Mouse (Mus musculus): ENCODE measurements around the gene Washc1.
"Not testable (repeated sequence)": the region's sequence is repeated elsewhere in the genome, so short reads cannot be mapped to it uniquely, and the experiment has no call there.

Washc1 gene

GRCm38 (mm10) chr17:66111402-66111959 is at the start of gene Washc1:
Gene Washc1, plus strand, starts transcription at chr17:66111545.
- peak; percentile 71 to 81 for DNase-seq (ENCODE audit: low spot score in 2 of 2)

GRCm38 (mm10) chr17:66065115-66065514 is 46.2 kb upstream of the Washc1 start:
- DNase-seq (ENCODE audit: low spot score in 2 of 2) = no peak

GRCm38 (mm10) chr17:66069036-66069435 is 42.3 kb upstream of the Washc1 start:
- DNase-seq (ENCODE audit: low spot score in 2 of 2) = not testable (repeated sequence)

- DNase-seq (ENCODE audit: low spot score in 2 of 2) = no peak
Observed at GRCm38 (mm10) chr17:66073971-66074370, 37.4 kb upstream of the Washc1 start.

GRCm38 (mm10) chr17:66075827-66076173 is 35.5 kb upstream of the Washc1 start:
- DNase-seq (ENCODE audit: low spot score in 2 of 2) = no peak

- DNase-seq (ENCODE audit: low spot score in 2 of 2) = peak in 1 of 2 experiments; percentile 48
Observed at GRCm38 (mm10) chr17:66076174-66076927, 35.0 kb upstream of the Washc1 start.

- peak; percentile 89 to 91 for DNase-seq (ENCODE audit: low spot score in 2 of 2)
Observed at GRCm38 (mm10) chr17:66076934-66077333, 34.4 kb upstream of the Washc1 start, which contains the start of gene Ankrd12. Gene Ankrd12, minus strand, starts transcription at chr17:66077089.

GRCm38 (mm10) chr17:66077437-66077850 is 33.9 kb upstream of the Washc1 start:
- no peak for DNase-seq (ENCODE audit: low spot score in 2 of 2)

GRCm38 (mm10) chr17:66084486-66084885 is 26.9 kb upstream of the Washc1 start:
- DNase-seq (ENCODE audit: low spot score in 2 of 2) = no peak

- DNase-seq (ENCODE audit: low spot score in 2 of 2) = no peak
Observed at GRCm38 (mm10) chr17:66085038-66085437, 26.3 kb upstream of the Washc1 start.

GRCm38 (mm10) chr17:66090251-66090650 is 21.1 kb upstream of the Washc1 start:
- no peak for DNase-seq (ENCODE audit: low spot score in 2 of 2)

- DNase-seq (ENCODE audit: low spot score in 2 of 2) = no peak
Observed at GRCm38 (mm10) chr17:66091392-66091791, 20.0 kb upstream of the Washc1 start.

- no peak for DNase-seq (ENCODE audit: low spot score in 2 of 2)
Observed at GRCm38 (mm10) chr17:66092065-66092464, 19.3 kb upstream of the Washc1 start.

GRCm38 (mm10) chr17:66092664-66093063 is 18.7 kb upstream of the Washc1 start:
- no peak for DNase-seq (ENCODE audit: low spot score in 2 of 2)

GRCm38 (mm10) chr17:66100566-66101379 is 10.6 kb upstream of the Washc1 start:
- DNase-seq (ENCODE audit: low spot score in 2 of 2) = no peak

GRCm38 (mm10) chr17:66101380-66102330 is 9.7 kb upstream of the Washc1 start, which contains the start of gene Ndufv2:
Gene Ndufv2, minus strand, starts transcription at chr17:66101559.
- peak; percentile 81 to 87 for DNase-seq (ENCODE audit: low spot score in 2 of 2)

- no peak for DNase-seq (ENCODE audit: low spot score in 2 of 2)
Observed at GRCm38 (mm10) chr17:66104076-66104475, 7.3 kb upstream of the Washc1 start.

- peak in 1 of 2 experiments; percentile 65 for DNase-seq (ENCODE audit: low spot score in 2 of 2)
Observed at GRCm38 (mm10) chr17:66106601-66107267, 4.6 kb upstream of the Washc1 start.

GRCm38 (mm10) chr17:66107466-66107865 is 3.9 kb upstream of the Washc1 start:
- DNase-seq (ENCODE audit: low spot score in 2 of 2) = no peak

- DNase-seq (ENCODE audit: low spot score in 2 of 2) = no peak
Observed at GRCm38 (mm10) chr17:66108198-66108597, 3.1 kb upstream of the Washc1 start.

- DNase-seq (ENCODE audit: low spot score in 2 of 2) = no peak
Observed at GRCm38 (mm10) chr17:66110746-66111145, 599 bp upstream of the Washc1 start.

Data from spleen, postnatal 14 days (tissue).